Mouse (Mus musculus) hindbrain, embryonic 13.5 days (tissue): ENCODE measurements around the gene Hbb-bs. TPM values are rescaled to one million over a fixed set of nuclear protein-coding genes. Genes with fewer than 3 reads are reported as not detected.

Source experiments
- ATAC-seq: fragments of 200-750 bp; cut with Nextera tagmentation; 2 replicates; pipeline ENCODE4 v1.8.0; 2017; ENCODE audit warnings: moderate TSS enrichment; ENCODE audit not compliant: low FRiP score
- H3K27ac ChIP-seq: fragments of 300-500 bp; sonication (generic); 2 replicates; pipeline ENCODE4 v1.5.1; 2015; ENCODE audit warnings: inconsistent platforms, mild to moderate bottlenecking, moderate library complexity
- H3K27me3 ChIP-seq: fragments of 300-500 bp; sonication (generic); 2 replicates; pipeline ENCODE4 v1.6.1; 2015; ENCODE audit warnings: mild to moderate bottlenecking, inconsistent platforms
- H3K36me3 ChIP-seq: fragments of 300-500 bp; sonication (generic); 2 replicates; pipeline ENCODE4 v1.6.1; 2015; ENCODE audit warnings: mild to moderate bottlenecking, inconsistent platforms
- H3K4me1 ChIP-seq: fragments of 300-500 bp; sonication (generic); replicated peaks from 2 replicates; pipeline ENCODE4 v1.6.1; 2015; ENCODE audit warnings: inconsistent platforms
- H3K4me2 ChIP-seq: fragments of 300-500 bp; sonication (generic); 2 replicates; pipeline ENCODE4 v1.6.1; 2015; ENCODE audit warnings: inconsistent platforms, mild to moderate bottlenecking, moderate library complexity
- H3K4me3 ChIP-seq: fragments of 300-500 bp; sonication (generic); 2 replicates; pipeline ENCODE4 v1.5.1; 2015; ENCODE audit warnings: mild to moderate bottlenecking, inconsistent platforms
- H3K9ac ChIP-seq: fragments of 300-500 bp; sonication (generic); 2 replicates; pipeline ENCODE4 v1.6.1; 2015; ENCODE audit warnings: mild to moderate bottlenecking, inconsistent platforms
- H3K9me3 ChIP-seq: fragments of 300-500 bp; sonication (generic); 2 replicates; pipeline ENCODE4 v1.6.1; 2016; ENCODE audit warnings: inconsistent platforms
- WGBS: fragments of 180-500 bp; shearing (Covaris S2); methylation state at CpG from one replicate; pipeline ENCODE4 v1.1.7; 2015; 5-methylcytosine and 5-hydroxymethylcytosine counted together
- polyA plus RNA-seq: library from polyadenylated mRNA; unstranded; fragments of >200 nt; fragmentation: Nextera tagmentation; extraction: Ambion mirVana; gene quantifications from 2 replicates; pipeline ENCODE4 v1.2.1, GENCODE M21; 2015

Gene Hbb-bs
- polyA plus RNA-seq = 2,000 and 2,305 TPM in 2 replicates

DNA sequence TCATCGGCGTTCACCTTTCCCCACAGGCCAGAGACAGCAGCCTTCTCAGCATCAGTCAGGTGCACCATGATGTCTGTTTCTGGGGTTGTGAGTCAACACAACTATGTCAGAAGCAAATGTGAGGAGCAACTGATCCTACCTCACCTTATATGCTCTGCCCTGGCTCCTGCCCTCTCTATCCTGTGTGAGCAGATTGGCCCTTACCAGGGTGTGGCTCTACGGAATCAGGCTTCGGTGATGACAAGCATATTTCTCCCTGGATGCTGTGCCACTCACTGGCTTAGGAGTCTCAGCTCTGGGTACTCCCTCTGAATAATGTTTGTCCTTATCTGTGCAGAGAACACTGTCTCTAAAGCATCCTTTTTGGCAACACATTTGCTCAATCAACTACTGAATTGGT lies at the start of gene Hbb-bs:
Gene Hbb-bs (minus strand): TSS at position 289 of the 400 bp plus-strand sequence.
- Histone ChIP-seq H3K27me3 (no peaks in the 10 kb centered on the region), H3K4me2 (no peak within 1 kb of the TSS), H3K27ac (no peak within 1 kb of the TSS), H3K36me3 (no peaks in the 10 kb centered on the region), H3K4me1 (no peaks in the 10 kb centered on the region), H3K9ac (no peak within 1 kb of the TSS), H3K4me3 (no peak within 1 kb of the TSS), H3K9me3 (no peaks in the 10 kb centered on the region)
- no peak for ATAC-seq
- WGBS = 93% methylated on average over 4 of the region's 4 CpGs

DNA sequence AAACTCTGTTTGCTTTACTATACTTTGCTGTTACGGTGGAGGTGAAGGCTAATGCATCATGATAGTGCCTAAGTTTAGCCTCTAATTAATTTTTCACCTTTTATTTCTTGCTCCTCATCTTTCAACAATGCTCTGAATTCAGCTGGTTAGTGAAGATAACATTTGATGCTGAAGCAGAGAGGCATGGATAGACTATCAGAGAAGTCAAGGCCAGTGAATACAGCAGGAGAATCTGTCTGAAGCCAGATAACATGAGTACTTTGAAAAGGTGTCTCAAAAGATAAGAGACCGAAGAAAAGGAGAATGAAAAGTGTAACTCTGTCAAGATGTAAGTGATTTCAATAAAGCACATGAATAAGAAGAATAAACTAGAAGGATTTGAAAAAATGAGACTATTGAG lies 49.2 kb upstream of the Hbb-bs start:
- Histone ChIP-seq H3K27ac (no peak overlapping the region), H3K9me3 (no peaks in the 10 kb centered on the region), H3K9ac (no peak overlapping the region), H3K36me3 (no peaks in the 10 kb centered on the region), H3K4me3 (no peak overlapping the region), H3K4me2 (no peak overlapping the region), H3K4me1 (no peaks in the 10 kb centered on the region), H3K27me3 (no peaks in the 10 kb centered on the region)
- ATAC-seq = no peak
- WGBS = 93% methylated on average over 2 of the region's 2 CpGs

DNA sequence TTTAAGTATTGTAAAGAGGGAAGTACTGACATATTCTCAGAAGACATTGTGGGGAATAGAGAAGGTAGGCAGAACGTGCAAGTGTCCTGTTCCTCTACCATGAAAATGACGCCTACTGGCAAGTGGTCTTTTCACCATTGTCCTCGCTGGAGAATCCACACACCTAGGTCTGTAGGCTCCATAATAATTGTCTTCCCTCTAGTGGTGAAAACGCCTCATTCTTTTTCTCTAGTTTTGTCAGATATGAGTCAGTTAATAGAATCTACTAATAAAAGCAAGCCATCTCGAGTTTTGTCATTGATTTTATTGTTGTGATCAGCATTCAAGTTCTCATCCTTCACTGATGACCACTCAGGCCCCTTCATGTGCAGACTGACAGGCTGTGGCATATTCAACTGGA lies 46.6 kb upstream of the Hbb-bs start:
- no peak for ATAC-seq
- no peak overlapping the region for H3K27ac ChIP-seq

DNA sequence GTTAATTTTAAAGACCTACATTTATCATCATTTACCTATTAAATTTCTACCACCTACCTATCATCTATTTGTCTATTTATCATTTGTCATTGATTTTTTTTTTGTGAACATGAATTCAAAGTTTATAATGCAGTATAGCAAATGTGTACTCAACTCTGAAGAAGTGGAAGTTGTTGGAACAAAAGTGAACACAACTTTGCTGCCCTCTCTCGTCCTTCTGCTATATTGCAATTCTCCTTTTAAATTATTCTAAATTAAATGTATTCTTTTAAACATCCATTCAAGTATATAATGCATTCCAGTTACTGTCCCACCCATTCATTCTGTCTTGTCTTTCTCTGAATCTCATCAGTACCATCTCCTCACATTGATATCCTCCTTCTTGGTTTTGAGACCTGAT lies 45.2 kb upstream of the Hbb-bs start:
- no peaks in the 10 kb centered on the region for H3K9me3 ChIP-seq
- WGBS = 4% methylated on average over 1 of the region's 1 CpGs

More for the DNA sequence above, 46.6 kb upstream of the Hbb-bs start:
- no peak overlapping the region for H3K4me3 ChIP-seq
- no peaks in the 10 kb centered on the region for H3K4me1 ChIP-seq
- no peak overlapping the region for H3K9ac ChIP-seq
- whole genome bisulfite sequencing = 54% methylated on average over 5 of the region's 5 CpGs
- H3K36me3 ChIP-seq = no peaks in the 10 kb centered on the region
- H3K27me3 ChIP-seq = no peaks in the 10 kb centered on the region
- no peaks in the 10 kb centered on the region for H3K9me3 ChIP-seq
- H3K4me2 ChIP-seq = no peak overlapping the region

DNA sequence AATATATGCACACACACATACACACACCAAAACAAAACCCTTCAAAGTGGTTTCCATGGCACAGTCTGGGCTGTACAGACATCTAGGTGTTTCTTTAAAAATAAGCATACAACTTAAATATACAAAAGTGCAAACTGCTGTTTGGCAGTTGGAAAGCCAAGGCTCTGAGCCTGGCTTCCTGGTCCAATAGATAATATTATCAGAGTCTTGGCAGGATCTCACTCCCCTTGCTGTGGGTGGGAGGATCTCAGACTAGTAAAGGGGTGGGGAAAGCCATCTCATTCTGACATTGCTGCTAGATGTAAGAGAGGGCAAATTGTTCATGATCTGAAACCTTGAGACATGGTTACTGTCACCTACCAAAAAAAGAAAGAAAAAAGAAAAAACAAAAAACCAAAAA lies 42.8 kb upstream of the Hbb-bs start:
- H3K4me3 ChIP-seq = no peak overlapping the region
- no peak overlapping the region for H3K4me2 ChIP-seq
- H3K27me3 ChIP-seq = no peaks in the 10 kb centered on the region
- no peaks in the 10 kb centered on the region for H3K9me3 ChIP-seq
- no peak for ATAC-seq
- no peaks in the 10 kb centered on the region for H3K4me1 ChIP-seq
- no peak overlapping the region for H3K27ac ChIP-seq
- no peaks in the 10 kb centered on the region for H3K36me3 ChIP-seq
- H3K9ac ChIP-seq = no peak overlapping the region

More for the DNA sequence above, 45.2 kb upstream of the Hbb-bs start:
- no peak overlapping the region for H3K9ac ChIP-seq
- ATAC-seq = no peak
- no peaks in the 10 kb centered on the region for H3K4me1 ChIP-seq
- H3K27ac ChIP-seq = no peak overlapping the region
- H3K27me3 ChIP-seq = no peaks in the 10 kb centered on the region
- no peaks in the 10 kb centered on the region for H3K36me3 ChIP-seq
- H3K4me2 ChIP-seq = no peak overlapping the region
- H3K4me3 ChIP-seq = no peak overlapping the region

DNA sequence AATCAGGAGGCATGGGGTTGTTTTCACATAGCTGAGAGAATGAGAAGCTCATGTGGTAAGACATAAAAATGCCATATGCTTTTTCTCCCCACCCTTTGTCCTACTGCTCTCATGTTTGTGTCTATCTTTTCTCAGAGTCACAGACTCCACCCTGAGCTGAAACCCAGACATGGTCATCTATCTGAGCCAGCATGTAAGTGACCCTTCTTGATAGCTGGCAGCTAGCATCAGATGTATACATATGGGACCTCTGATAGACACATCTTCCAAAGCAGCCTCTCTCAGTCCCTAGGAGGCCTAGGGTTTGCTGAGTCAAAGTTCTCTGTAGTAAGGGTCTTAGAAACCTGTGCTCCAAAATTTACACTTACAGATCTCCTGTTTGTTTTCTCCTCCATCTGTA lies 37.8 kb upstream of the Hbb-bs start:
- Histone ChIP-seq H3K36me3 (no peaks in the 10 kb centered on the region), H3K27me3 (no peaks in the 10 kb centered on the region), H3K4me2 (no peak overlapping the region), H3K4me3 (no peak overlapping the region), H3K4me1 (no peaks in the 10 kb centered on the region), H3K9ac (no peak overlapping the region), H3K27ac (no peak overlapping the region), H3K9me3 (no peaks in the 10 kb centered on the region)
- ATAC-seq = no peak

DNA sequence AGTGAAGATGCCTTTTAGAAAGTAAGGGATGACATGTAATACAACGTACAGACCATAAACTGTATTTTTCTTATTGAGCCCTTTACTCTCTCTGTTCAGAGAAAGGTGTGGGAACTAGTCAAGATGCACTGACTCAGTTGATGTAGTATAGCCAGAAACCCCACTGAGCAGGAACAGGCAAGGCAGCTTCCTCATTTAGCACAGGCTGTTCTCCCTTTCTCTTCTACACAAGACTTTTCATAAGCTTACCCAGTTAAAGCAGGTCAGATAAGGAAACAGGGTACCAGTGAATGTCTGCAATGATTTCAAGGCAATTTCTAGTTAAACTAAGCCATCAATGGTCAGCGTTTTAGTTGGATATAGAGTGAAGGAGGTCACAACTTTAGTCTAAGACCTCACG lies 33.6 kb upstream of the Hbb-bs start:
- ATAC-seq = no peak
- Histone ChIP-seq H3K9ac (no peak overlapping the region), H3K27ac (no peak overlapping the region), H3K4me3 (no peak overlapping the region), H3K27me3 (no peaks in the 10 kb centered on the region), H3K36me3 (no peaks in the 10 kb centered on the region), H3K9me3 (no peaks in the 10 kb centered on the region), H3K4me2 (no peak overlapping the region), H3K4me1 (no peaks in the 10 kb centered on the region)
- 78% methylated on average over 3 of the region's 3 CpGs for WGBS

DNA sequence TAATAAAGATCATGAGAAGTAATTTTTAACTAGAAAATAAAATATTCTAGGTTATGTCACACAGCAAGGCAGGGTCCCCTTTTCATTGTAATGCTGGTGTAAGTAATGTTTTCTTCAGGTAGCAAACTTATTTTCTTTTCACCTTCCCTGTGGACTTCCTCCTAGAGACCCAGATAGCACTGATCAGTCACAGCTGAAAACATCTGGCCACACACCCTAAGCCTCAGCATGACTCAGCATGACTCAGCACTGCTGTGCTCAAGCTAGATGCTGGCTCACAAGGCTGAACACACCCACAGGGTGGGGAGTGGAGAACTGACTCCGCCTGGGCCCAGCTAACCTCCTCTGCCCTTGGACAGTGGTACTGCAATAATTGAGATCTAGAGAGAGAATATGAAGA lies 33.0 kb upstream of the Hbb-bs start:
- H3K4me1 ChIP-seq = no peaks in the 10 kb centered on the region
- ATAC-seq = no peak
- no peaks in the 10 kb centered on the region for H3K36me3 ChIP-seq
- no peaks in the 10 kb centered on the region for H3K27me3 ChIP-seq
- no peak overlapping the region for H3K9ac ChIP-seq
- 72% methylated on average over 1 of the region's 1 CpGs for WGBS
- H3K4me3 ChIP-seq = no peak overlapping the region
- H3K9me3 ChIP-seq = no peaks in the 10 kb centered on the region
- no peak overlapping the region for H3K4me2 ChIP-seq
- no peak overlapping the region for H3K27ac ChIP-seq

DNA sequence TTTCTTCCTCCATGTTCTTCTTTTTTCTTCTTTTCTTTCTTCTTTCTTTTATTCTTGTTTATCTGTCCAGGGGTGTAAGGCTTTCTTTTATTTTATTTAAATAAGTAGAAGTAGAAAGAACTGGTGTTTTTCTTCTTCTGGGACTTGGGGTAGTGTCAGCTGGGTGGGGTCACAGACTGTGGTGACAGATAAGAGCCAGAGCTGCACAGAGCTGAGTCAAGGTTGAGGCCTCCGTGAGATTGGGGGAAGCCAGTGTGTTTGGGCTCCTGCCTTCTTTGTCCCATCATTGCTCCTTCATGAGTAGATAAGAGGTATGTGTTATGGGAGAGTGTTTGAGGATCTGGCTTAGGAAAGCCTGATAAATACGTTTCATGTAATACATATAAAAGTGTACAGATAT lies 31.2 kb upstream of the Hbb-bs start:
- H3K4me2 ChIP-seq = no peak overlapping the region
- H3K9me3 ChIP-seq = no peaks in the 10 kb centered on the region
- H3K27ac ChIP-seq = no peak overlapping the region
- H3K27me3 ChIP-seq = no peaks in the 10 kb centered on the region
- no peak for ATAC-seq
- H3K36me3 ChIP-seq = no peaks in the 10 kb centered on the region
- H3K9ac ChIP-seq = no peak overlapping the region
- H3K4me3 ChIP-seq = no peak overlapping the region
- no peaks in the 10 kb centered on the region for H3K4me1 ChIP-seq
- 81% methylated on average over 2 of the region's 2 CpGs for WGBS

DNA sequence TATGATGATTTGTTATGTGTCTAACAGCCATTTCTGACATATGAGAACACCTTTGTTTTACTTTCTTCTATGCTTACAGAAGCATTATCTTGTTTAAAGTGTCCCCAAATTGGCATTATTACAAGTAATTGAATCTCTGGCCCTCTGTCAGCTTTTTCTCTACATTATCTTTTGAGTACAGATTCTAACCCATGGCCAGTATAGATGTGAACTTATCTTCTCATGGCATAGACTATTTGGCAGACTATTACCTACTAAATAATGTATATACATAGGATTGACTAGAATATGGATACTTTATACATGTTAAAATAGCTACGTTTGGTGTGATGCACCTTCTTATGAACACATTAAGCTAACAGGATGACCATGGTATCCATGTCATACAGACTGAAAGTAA lies 26.8 kb upstream of the Hbb-bs start:
- Histone ChIP-seq H3K36me3 (no peaks in the 10 kb centered on the region), H3K27ac (no peak overlapping the region), H3K27me3 (no peaks in the 10 kb centered on the region), H3K4me1 (no peaks in the 10 kb centered on the region), H3K9me3 (no peaks in the 10 kb centered on the region), H3K9ac (no peak overlapping the region), H3K4me2 (no peak overlapping the region), H3K4me3 (no peak overlapping the region)
- WGBS = 78% methylated on average over 1 of the region's 1 CpGs
- no peak for ATAC-seq

DNA sequence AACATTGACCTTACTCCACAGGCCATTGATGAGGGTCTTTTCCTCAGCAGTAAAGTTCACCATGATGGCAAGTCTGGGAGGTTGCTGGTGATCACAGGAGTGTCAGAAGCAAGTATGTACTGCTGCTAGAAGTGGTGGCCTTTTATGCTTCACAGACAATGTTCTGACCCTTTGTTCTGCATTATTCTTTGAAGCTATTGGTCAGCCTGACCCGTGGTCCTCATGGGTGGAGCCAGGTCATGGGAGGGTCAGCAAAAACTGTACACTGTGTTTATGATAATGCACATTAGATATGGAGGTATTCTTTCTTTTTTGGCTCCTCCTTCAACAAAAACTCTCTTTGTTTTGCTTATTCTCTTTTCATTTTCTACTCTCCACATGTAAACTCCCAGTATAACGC lies 25.2 kb upstream of the Hbb-bs start, which contains the start of gene Hbb-y:
Gene Hbb-y (minus strand): TSS at position 127 of the 400 bp plus-strand sequence.
- no peaks in the 10 kb centered on the region for H3K4me1 ChIP-seq
- no peaks in the 10 kb centered on the region for H3K27me3 ChIP-seq
- ATAC-seq = no peak
- H3K9me3 ChIP-seq = no peaks in the 10 kb centered on the region
- no peaks in the 10 kb centered on the region for H3K36me3 ChIP-seq
- H3K9ac ChIP-seq = no peak within 1 kb of the TSS
- H3K27ac ChIP-seq = no peak within 1 kb of the TSS
- no peak within 1 kb of the TSS for H3K4me3 ChIP-seq
- H3K4me2 ChIP-seq = no peak within 1 kb of the TSS
- WGBS = 56% methylated on average over 2 of the region's 2 CpGs

DNA sequence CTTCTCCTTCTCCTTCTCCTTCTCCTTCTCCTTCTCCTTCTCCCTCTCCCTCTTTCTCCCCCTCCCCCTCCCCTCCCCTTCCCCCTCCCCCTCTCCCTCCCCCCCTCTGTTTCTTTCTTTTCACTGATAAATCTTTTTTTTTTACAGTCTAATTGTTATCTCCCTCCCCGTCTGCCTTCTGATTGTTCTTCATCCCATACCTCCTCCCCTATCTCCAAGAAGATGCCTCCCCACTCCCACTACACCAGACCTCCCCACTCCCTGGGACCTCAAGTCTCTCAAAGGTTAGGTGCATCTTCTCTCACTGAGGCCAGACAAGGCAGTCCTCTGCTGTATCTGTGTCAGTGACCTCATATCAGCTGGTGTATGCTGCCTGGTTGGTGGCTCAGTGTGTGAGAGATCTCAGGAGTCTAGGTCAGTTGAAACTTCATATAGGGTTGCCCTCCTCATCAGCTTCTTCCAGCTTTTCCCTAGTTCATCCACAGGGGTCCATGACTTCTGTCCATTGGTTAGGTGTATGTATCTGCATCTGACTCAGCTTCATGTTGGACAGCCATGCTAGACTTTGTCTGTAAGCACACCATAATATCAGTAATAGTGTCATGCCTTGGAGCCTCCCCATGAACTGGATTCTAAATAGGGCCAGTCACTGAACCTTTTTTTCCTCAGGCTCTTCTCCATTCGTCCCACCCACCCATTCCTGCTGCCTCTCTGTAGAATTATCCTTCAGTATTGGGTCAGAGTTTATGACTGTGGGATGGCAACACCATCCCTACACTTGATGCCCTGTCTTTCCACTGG lies 16.8 kb upstream of the Hbb-bs start:
- no peaks in the 10 kb centered on the region for H3K4me1 ChIP-seq
- no peak overlapping the region for H3K4me3 ChIP-seq
- ATAC-seq = no peak
- WGBS = 63% methylated on average over 2 of the region's 2 CpGs
- no peaks in the 10 kb centered on the region for H3K9me3 ChIP-seq
- no peak overlapping the region for H3K4me2 ChIP-seq
- no peaks in the 10 kb centered on the region for H3K27me3 ChIP-seq
- no peak overlapping the region for H3K9ac ChIP-seq
- H3K27ac ChIP-seq = no peak overlapping the region
- H3K36me3 ChIP-seq = no peaks in the 10 kb centered on the region

DNA sequence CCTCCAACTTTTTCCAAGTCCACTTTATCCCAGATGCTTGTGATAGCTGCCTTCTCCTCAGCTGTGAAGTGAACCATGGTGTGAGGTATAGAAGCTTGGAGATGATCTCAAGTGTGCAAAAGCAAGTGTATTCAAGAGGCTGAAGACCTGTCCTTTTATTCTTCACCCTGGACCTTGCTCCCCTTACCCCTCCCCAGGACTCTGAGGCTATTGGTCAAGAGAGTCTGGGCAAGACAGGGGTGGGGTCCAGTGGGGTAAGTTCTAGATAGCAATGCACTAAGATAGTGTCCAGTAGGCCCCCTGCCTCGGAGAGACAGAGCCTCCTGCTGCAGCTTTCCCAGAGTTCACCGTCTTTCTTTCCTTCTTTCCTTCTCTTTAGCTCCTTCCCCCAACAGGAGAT lies 15.1 kb upstream of the Hbb-bs start, which contains the start of gene Hbb-bh1:
Gene Hbb-bh1 (minus strand): TSS at position 131 of the 400 bp plus-strand sequence.
- Histone ChIP-seq H3K9me3 (no peaks in the 10 kb centered on the region), H3K27ac (no peak within 1 kb of the TSS), H3K9ac (no peak within 1 kb of the TSS), H3K36me3 (no peaks in the 10 kb centered on the region), H3K27me3 (no peaks in the 10 kb centered on the region), H3K4me1 (no peaks in the 10 kb centered on the region), H3K4me2 (no peak within 1 kb of the TSS), H3K4me3 (no peak within 1 kb of the TSS)
- WGBS = 89% methylated on average over 2 of the region's 2 CpGs
- ATAC-seq = no peak
